Mouse (Mus musculus) T-cell, adult 2 months (primary cell): ENCODE data around the gene Zranb3.
"Not testable (repeated sequence)": the region's sequence is repeated elsewhere in the genome, so short reads cannot be mapped to it uniquely, and the experiment has no call there.

Experiments used
- DNase-seq: peaks from one replicate; pipeline ENCODE4 v3.0.0; 2022; ENCODE audit warnings: low spot score

Gene Zranb3

GRCm38 (mm10) chr1:128060655-128061344, 42.0 kb downstream of the Zranb3 start:
- no peak for DNase-seq

- DNase-seq = no peak
Observed at GRCm38 (mm10) chr1:128058625-128059024, 44.2 kb downstream of the Zranb3 start.

- peak; percentile 11 for DNase-seq
Observed at GRCm38 (mm10) chr1:128057269-128057668, 45.6 kb downstream of the Zranb3 start.

- no peak for DNase-seq
Observed at GRCm38 (mm10) chr1:128046920-128047319, 55.9 kb downstream of the Zranb3 start.

- no peak for DNase-seq
Observed at GRCm38 (mm10) chr1:128046455-128046854, 56.4 kb downstream of the Zranb3 start.

- no peak for DNase-seq
Observed at GRCm38 (mm10) chr1:128044181-128044580, 58.7 kb downstream of the Zranb3 start.

GRCm38 (mm10) chr1:128036296-128036695, 66.6 kb downstream of the Zranb3 start:
- DNase-seq = no peak

- DNase-seq = no peak
Observed at GRCm38 (mm10) chr1:128032123-128032522, 70.7 kb downstream of the Zranb3 start.

GRCm38 (mm10) chr1:128031524-128031923, 71.3 kb downstream of the Zranb3 start:
- DNase-seq = no peak

- no peak for DNase-seq
Observed at GRCm38 (mm10) chr1:128024363-128025114, 78.3 kb downstream of the Zranb3 start.

- DNase-seq = no peak
Observed at GRCm38 (mm10) chr1:128020001-128020770, 82.7 kb downstream of the Zranb3 start.

GRCm38 (mm10) chr1:128016035-128016492, 86.8 kb downstream of the Zranb3 start:
- no peak for DNase-seq

- DNase-seq = no peak
Observed at GRCm38 (mm10) chr1:128013698-128014386, 89.0 kb downstream of the Zranb3 start.

- no peak for DNase-seq
Observed at GRCm38 (mm10) chr1:128009751-128010150, 93.1 kb downstream of the Zranb3 start.

- not testable (repeated sequence) for DNase-seq
Observed at GRCm38 (mm10) chr1:128006042-128006600, 96.7 kb downstream of the Zranb3 start.

GRCm38 (mm10) chr1:128004371-128004720, 98.5 kb downstream of the Zranb3 start:
- DNase-seq = no peak

GRCm38 (mm10) chr1:128003712-128004370, 99.0 kb downstream of the Zranb3 start:
- DNase-seq = no peak

GRCm38 (mm10) chr1:128002159-128002558, 100.7 kb downstream of the Zranb3 start:
- no peak for DNase-seq

- DNase-seq = not testable (repeated sequence)
Observed at GRCm38 (mm10) chr1:128000931-128001330, 101.9 kb downstream of the Zranb3 start.

GRCm38 (mm10) chr1:127993892-127994291, 109.0 kb downstream of the Zranb3 start:
- no peak for DNase-seq
